Mouse (Mus musculus) erythroblast, embryonic 14.5 days (primary cell): ENCODE results near the gene Gm17416.

Experiments used
- GATA1 ChIP-seq: IDR thresholded peaks from 2 replicates; pipeline ENCODE4 v1.6.1; 2012; ENCODE audit warnings: low read length, inconsistent platforms, mixed read lengths
- TAL1 ChIP-seq: IDR thresholded peaks from 3 replicates; pipeline ENCODE4 v1.6.1; 2012; ENCODE audit warnings: low read length, inconsistent platforms, mixed read lengths

DNA sequence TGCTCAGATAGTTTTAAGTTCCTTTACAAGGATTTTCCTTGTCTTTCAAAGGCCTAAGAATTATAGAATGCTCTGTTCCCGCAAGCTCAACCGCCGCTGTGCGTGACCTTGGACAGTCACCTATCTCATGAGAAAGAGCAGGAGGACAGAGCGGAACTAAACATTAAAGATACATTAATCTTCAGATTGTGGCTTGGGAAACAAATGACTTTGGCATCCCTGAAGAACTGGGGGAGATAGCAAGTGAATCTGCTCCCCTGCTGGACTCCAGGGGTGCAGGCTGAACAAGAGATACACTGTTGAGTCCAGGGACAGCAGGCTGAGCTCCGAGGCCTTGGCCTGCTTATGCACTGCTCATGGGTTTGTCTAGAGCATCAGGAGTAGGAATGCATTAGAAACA is 30.9 kb downstream of the Gm17416 start:
- TF ChIP-seq GATA1 (no peak), TAL1 (no peak)
